Mouse (Mus musculus): Measurements from ENCODE around the gene Olfr476.
"Not testable (repeated sequence)": the region's sequence is repeated elsewhere in the genome, so short reads cannot be mapped to it uniquely, and the experiment has no call there.

Gene Olfr476

DNA sequence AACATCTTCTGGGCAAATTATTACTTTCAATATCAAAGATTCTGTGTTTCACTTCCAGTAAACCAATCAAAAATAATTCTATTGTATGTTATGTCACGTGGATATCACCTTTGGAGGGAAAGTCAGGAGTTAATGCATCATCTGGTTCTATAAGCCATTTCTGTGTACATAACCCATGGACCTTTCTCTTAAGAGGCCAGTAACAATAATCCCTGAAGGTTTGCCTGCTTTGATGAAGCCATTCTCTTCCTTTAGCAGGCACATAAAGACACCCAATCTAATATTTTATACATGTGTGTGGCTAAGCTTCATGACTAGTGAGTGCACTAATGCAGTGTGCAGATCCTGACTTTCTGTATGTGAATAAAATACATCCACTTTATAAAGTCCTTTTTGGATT lies at the start of gene Olfr476:
TSS of gene Olfr476 (plus strand) at position 301 of the 400 bp plus-strand sequence.
- no peak for DNase-seq (ENCODE audit: low spot score)

DNA sequence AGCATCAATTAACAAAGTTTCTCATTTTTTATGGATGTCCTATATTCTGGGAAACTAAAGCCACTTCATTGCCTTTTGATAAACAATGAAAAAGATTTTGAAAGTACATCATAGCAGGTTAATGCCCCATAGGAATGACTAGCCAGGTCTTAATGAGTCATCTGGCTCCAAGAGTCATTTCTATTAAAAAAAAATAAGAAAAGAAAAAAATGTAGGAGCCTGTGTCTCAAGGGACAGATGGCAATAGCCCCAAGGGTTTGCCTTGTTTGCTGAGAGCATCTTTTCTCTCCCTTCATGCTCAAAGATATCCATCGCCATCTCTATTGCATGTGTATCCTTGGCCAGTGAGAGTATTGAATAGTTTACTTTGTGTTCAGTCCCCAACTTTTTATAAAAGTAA lies 34.5 kb upstream of the Olfr476 start, which contains the start of gene Olfr473:
TSS of gene Olfr473 (plus strand) at position 301 of the 400 bp plus-strand sequence.
- no peak for DNase-seq (ENCODE audit: low spot score)

DNA sequence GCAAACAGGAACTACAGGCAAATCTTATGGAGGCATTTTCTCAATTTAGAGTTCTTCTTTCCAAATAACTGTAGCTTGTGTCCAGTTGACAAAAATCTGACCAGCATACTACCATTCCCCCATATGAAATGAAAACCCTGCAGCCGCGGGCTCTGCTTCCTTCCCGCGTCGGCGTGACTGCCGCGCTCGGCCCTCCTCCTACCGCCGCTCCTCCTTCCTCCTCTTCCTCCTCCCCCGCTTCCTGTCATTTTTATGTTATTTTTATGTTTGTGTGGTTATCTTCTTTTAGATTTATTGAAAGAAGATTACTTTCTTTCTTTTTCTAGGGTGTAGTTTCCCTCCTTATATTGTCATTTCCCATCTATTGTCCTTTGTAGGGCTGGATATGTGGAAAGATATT lies 12.1 kb upstream of the Olfr476 start:
- DNase-seq (ENCODE audit: low spot score), result not testable (repeated sequence)

DNA sequence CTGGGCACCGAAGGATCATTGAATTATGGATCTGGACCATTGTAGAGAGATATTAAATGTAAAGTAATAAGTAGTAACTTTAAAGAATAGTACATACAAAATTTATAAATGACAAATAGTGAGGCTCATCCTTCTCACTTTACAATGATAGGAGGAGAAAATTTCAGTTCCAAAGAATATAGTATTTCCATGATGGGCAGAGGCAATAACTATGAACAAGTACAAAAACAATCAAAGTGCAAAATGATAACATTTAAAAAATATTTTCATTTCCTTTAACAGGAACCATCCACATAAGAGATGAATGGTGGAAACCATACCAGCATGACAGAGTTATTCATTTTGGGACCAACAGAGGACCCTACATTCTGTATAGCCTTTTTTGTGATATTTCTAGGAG lies 10.3 kb upstream of the Olfr476 start, which contains the start of gene Olfr474:
TSS of gene Olfr474 (plus strand) at position 301 of the 400 bp plus-strand sequence.
- DNase-seq (ENCODE audit: low spot score), result no peak

DNA sequence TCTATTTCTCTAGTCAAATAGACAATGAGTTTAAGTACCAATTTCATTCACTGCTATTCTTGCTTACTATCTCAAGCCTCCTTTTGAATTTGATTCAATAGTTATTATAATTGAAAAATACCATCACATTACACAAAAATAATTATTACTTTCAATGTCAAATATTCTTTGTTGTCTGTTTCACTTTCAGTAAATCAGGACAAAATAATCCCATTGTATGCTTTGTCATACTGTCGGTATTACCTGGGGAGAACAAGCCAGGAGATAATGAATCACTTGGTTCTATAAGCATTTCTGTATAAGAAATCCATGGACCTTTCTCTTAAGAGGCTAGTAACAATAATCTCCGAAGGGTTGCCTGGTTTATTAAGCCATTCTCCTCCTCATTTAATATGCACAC lies 21.8 kb downstream of the Olfr476 start, which contains the start of gene Olfr477:
TSS of gene Olfr477 (plus strand) at position 301 of the 400 bp plus-strand sequence.
- DNase-seq (ENCODE audit: low spot score), result no peak

DNA sequence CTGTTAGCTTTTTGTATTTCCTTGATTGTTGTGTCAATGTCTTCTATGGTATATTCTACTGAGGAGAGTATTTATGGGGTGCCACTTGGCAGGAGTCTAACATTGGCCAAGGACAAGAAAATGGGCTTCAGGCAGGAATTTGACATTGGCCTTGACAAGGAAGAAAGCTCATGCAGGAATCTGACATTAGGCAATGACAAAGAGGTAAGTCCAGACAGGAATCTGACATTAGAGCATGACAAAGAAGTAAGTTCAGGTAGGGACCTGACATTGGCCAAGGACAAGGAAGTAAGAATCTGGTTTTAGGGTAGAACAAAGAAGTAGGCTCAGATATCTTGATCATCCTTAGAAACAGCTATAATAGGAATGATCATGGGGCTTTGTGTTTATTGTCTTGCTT lies 49.7 kb downstream of the Olfr476 start:
- DNase-seq (ENCODE audit: low spot score), result not testable (repeated sequence)

Measured in layer of hippocampus, adult 9-10 months (tissue).